Mouse (Mus musculus): ENCODE data around the gene Krtap4-8. TPM values are rescaled to one million over a fixed set of nuclear protein-coding genes. Genes with fewer than 3 reads are reported as not detected.
"Not testable (repeated sequence)": the region's sequence is repeated elsewhere in the genome, so short reads cannot be mapped to it uniquely, and the experiment has no call there.

Gene Krtap4-8
- polyA plus RNA-seq (2014; fragmentation: Nextera tagmentation; extraction: Ambion mirVana): not detected in 2 replicates

- Histone ChIP-seq H3K4me1 (replicated peaks; ENCODE audit: control insufficient read depth, insufficient read depth, low read length) (0 out of 2 replicates have a peak, but pooled peaks cover 4% of the 10 kb centered on the region), H3K36me3 (ENCODE audit: control insufficient read depth, insufficient read depth, low read length) (no peaks in the 10 kb centered on the region), H3K9ac (ENCODE audit: low read length) (no peak within 1 kb of the TSS), H3K9me3 (ENCODE audit: control insufficient read depth, low read length) (no peaks in the 10 kb centered on the region), H3K27ac (ENCODE audit: low read depth) (no peak within 1 kb of the TSS), H3K4me2 (ENCODE audit: low read length) (no peak within 1 kb of the TSS), H3K4me3 (ENCODE audit: low read depth, low read length) (no peak within 1 kb of the TSS), H3K27me3 (replicated peaks; ENCODE audit: control insufficient read depth, insufficient read depth, low read length) (no peaks in the 10 kb centered on the region)
- DNase-seq (ENCODE audit: low spot score) (no peak), ATAC-seq (replicated peaks; ENCODE audit: low FRiP score, low TSS enrichment, low read depth) (no peak)
- WGBS: 90% methylated on average over 2 of the region's 2 CpGs
Measured at GRCm38 (mm10) chr11:99780604-99781003, at the start of gene Krtap4-8. Gene Krtap4-8, minus strand, starts transcription at chr11:99780704.

DNA sequence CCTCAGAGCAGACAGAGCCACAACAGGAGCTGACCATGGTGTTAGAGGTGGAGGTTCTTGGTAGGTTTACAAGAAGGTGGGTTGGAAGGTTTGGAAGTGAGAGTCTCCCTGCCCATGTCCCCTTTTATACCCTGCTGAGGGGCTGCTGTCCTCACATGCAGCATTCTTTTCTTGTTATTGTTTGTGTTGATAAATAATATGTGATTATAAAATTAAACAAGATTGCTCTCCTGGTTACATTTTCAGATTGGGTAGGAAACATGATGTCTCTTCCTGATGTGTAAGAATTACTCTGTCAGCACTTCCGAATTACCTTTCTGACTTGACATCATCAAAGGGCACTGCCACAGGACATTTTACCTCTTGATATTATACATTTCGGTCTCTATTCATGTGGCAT, 35.1 kb upstream of the Krtap4-8 start, which contains the start of gene Gm11564:
Gene Gm11564, minus strand, starts transcription at position 101 of the 400 bp plus-strand sequence.
- H3K9ac ChIP-seq (ENCODE audit: low read length); H3K4me2 ChIP-seq (ENCODE audit: low read length); ATAC-seq (replicated peaks; ENCODE audit: low FRiP score, low TSS enrichment, low read depth); H3K27ac ChIP-seq (ENCODE audit: low read depth); H3K9me3 ChIP-seq (ENCODE audit: control insufficient read depth, low read length); H3K36me3 ChIP-seq (ENCODE audit: control insufficient read depth, insufficient read depth, low read length); H3K4me3 ChIP-seq (ENCODE audit: low read depth, low read length); DNase-seq (ENCODE audit: low spot score); H3K27me3 ChIP-seq (replicated peaks; ENCODE audit: control insufficient read depth, insufficient read depth, low read length); H3K4me1 ChIP-seq (replicated peaks; ENCODE audit: control insufficient read depth, insufficient read depth, low read length): not testable (repeated sequence)
- WGBS: 95% methylated on average over 2 of the region's 2 CpGs

- H3K9ac ChIP-seq (ENCODE audit: low read length); H3K36me3 ChIP-seq (ENCODE audit: control insufficient read depth, insufficient read depth, low read length); H3K4me2 ChIP-seq (ENCODE audit: low read length); H3K27ac ChIP-seq (ENCODE audit: low read depth); H3K4me1 ChIP-seq (replicated peaks; ENCODE audit: control insufficient read depth, insufficient read depth, low read length); H3K27me3 ChIP-seq (replicated peaks; ENCODE audit: control insufficient read depth, insufficient read depth, low read length); DNase-seq (ENCODE audit: low spot score); H3K4me3 ChIP-seq (ENCODE audit: low read depth, low read length); ATAC-seq (replicated peaks; ENCODE audit: low FRiP score, low TSS enrichment, low read depth); H3K9me3 ChIP-seq (ENCODE audit: control insufficient read depth, low read length): not testable (repeated sequence)
Measured at GRCm38 (mm10) chr11:99809792-99810191, 29.3 kb upstream of the Krtap4-8 start, which contains the start of gene Krtap4-13. Gene Krtap4-13, minus strand, starts transcription at chr11:99809892.

- H3K4me2 ChIP-seq (ENCODE audit: low read length); H3K4me3 ChIP-seq (ENCODE audit: low read depth, low read length); H3K36me3 ChIP-seq (ENCODE audit: control insufficient read depth, insufficient read depth, low read length); ATAC-seq (replicated peaks; ENCODE audit: low FRiP score, low TSS enrichment, low read depth); H3K4me1 ChIP-seq (replicated peaks; ENCODE audit: control insufficient read depth, insufficient read depth, low read length); DNase-seq (ENCODE audit: low spot score); H3K9ac ChIP-seq (ENCODE audit: low read length); H3K27ac ChIP-seq (ENCODE audit: low read depth); H3K9me3 ChIP-seq (ENCODE audit: control insufficient read depth, low read length); H3K27me3 ChIP-seq (replicated peaks; ENCODE audit: control insufficient read depth, insufficient read depth, low read length): not testable (repeated sequence)
- WGBS: no CpG with 5 or more reads among the region's 1 CpGs
Measured at GRCm38 (mm10) chr11:99804346-99804745, 23.8 kb upstream of the Krtap4-8 start, which contains the start of gene Gm11554. Gene Gm11554, minus strand, starts transcription at chr11:99804446.

- not testable (repeated sequence) for H3K9me3 ChIP-seq (ENCODE audit: control insufficient read depth, low read length); H3K27ac ChIP-seq (ENCODE audit: low read depth); H3K4me3 ChIP-seq (ENCODE audit: low read depth, low read length); H3K4me1 ChIP-seq (replicated peaks; ENCODE audit: control insufficient read depth, insufficient read depth, low read length); H3K4me2 ChIP-seq (ENCODE audit: low read length); H3K27me3 ChIP-seq (replicated peaks; ENCODE audit: control insufficient read depth, insufficient read depth, low read length); DNase-seq (ENCODE audit: low spot score); H3K36me3 ChIP-seq (ENCODE audit: control insufficient read depth, insufficient read depth, low read length); ATAC-seq (replicated peaks; ENCODE audit: low FRiP score, low TSS enrichment, low read depth); H3K9ac ChIP-seq (ENCODE audit: low read length)
- no CpG with 5 or more reads among the region's 1 CpGs for WGBS
Measured at GRCm38 (mm10) chr11:99798832-99799231, 18.3 kb upstream of the Krtap4-8 start, which contains the start of gene Gm11569. Gene Gm11569, minus strand, starts transcription at chr11:99798932.

DNA sequence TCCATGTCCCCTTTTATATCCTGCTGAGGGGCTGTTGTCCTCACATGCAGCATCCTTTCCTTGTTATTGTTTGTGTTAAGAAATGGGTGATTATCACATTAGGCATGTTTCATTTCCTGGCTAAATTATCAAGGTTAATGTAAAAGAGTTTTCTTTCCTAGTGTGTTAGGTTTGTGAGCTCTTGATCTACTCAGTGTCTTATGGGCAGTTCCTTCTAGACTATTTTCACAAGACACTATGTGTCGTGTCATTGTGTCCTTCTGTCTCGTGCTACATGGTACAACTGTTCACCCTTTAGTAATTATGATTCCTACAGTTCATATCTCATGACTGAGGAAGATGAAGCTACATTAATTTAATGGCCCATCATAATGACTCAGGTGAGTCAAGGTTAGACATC, 12.9 kb upstream of the Krtap4-8 start, which contains the start of gene Gm11596:
Gene Gm11596, minus strand, starts transcription at position 101 of the 400 bp plus-strand sequence.
- no peaks in the 10 kb centered on the region for H3K9me3 ChIP-seq (ENCODE audit: control insufficient read depth, low read length)
- H3K4me1 ChIP-seq (replicated peaks; ENCODE audit: control insufficient read depth, insufficient read depth, low read length): no peaks in the 10 kb centered on the region
- H3K36me3 ChIP-seq (ENCODE audit: control insufficient read depth, insufficient read depth, low read length): no peaks in the 10 kb centered on the region
- no peaks in the 10 kb centered on the region for H3K27me3 ChIP-seq (replicated peaks; ENCODE audit: control insufficient read depth, insufficient read depth, low read length)
- no peak within 1 kb of the TSS for H3K27ac ChIP-seq (ENCODE audit: low read depth)
- H3K9ac ChIP-seq (ENCODE audit: low read length): no peak within 1 kb of the TSS
- no peak within 1 kb of the TSS for H3K4me2 ChIP-seq (ENCODE audit: low read length)
- 78% methylated on average over 2 of the region's 2 CpGs for WGBS
- DNase-seq (ENCODE audit: low spot score) (no peak), ATAC-seq (replicated peaks; ENCODE audit: low FRiP score, low TSS enrichment, low read depth) (no peak)
- H3K4me3 ChIP-seq (ENCODE audit: low read depth, low read length): no peak within 1 kb of the TSS

DNA sequence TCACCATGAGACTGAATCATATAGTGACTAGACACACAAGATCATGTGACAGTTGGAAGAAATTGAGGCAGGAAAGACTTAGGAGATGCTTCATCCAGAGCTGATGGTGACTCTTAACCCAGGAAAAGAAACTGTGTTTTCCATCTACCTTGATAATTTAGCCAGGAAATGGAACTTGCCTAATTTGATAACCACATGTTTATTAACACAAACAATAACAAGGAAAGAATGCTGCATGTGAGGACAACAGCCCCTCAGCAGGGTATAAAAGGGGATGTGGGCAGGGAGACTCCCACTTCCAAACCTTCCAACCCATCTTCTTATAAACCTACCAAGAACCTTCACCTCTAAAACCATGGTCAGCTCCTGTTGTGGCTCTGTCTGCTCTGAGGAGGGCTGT, 4.4 kb upstream of the Krtap4-8 start, which contains the start of gene Krtap4-9:
Gene Krtap4-9, plus strand, starts transcription at position 301 of the 400 bp plus-strand sequence.
- not testable (repeated sequence) for H3K4me1 ChIP-seq (replicated peaks; ENCODE audit: control insufficient read depth, insufficient read depth, low read length); H3K9me3 ChIP-seq (ENCODE audit: control insufficient read depth, low read length); H3K4me3 ChIP-seq (ENCODE audit: low read depth, low read length); H3K9ac ChIP-seq (ENCODE audit: low read length); ATAC-seq (replicated peaks; ENCODE audit: low FRiP score, low TSS enrichment, low read depth); H3K36me3 ChIP-seq (ENCODE audit: control insufficient read depth, insufficient read depth, low read length); H3K4me2 ChIP-seq (ENCODE audit: low read length); DNase-seq (ENCODE audit: low spot score); H3K27me3 ChIP-seq (replicated peaks; ENCODE audit: control insufficient read depth, insufficient read depth, low read length); H3K27ac ChIP-seq (ENCODE audit: low read depth)

DNA sequence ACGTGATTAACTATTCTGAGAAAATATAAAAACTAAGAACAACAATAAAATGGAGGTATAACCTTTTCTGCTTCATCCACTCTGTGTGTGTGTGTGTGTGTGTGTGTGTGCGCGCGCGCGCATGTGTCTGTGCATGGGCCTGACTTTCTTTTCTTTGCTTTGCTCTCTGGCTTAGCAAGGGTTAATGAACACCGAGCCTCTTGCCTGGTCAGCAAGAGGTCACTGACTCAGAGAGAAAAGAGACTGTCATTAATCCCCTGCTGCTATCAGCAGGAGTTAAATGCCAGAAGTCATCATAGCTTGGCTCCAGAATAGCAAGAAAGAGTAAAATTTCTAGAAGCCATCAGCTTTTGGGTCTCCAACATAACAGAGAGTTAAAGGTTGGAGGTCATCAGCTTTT, 2.1 kb downstream of the Krtap4-8 start:
- Histone ChIP-seq H3K4me3 (ENCODE audit: low read depth, low read length) (no peak overlapping the region), H3K9me3 (ENCODE audit: control insufficient read depth, low read length) (no peaks in the 10 kb centered on the region), H3K27ac (ENCODE audit: low read depth) (no peak overlapping the region), H3K4me1 (replicated peaks; ENCODE audit: control insufficient read depth, insufficient read depth, low read length) (0 out of 2 replicates have a peak, but pooled peaks cover 4% of the 10 kb centered on the region), H3K4me2 (ENCODE audit: low read length) (no peak overlapping the region), H3K36me3 (ENCODE audit: control insufficient read depth, insufficient read depth, low read length) (no peaks in the 10 kb centered on the region), H3K27me3 (replicated peaks; ENCODE audit: control insufficient read depth, insufficient read depth, low read length) (no peaks in the 10 kb centered on the region), H3K9ac (ENCODE audit: low read length) (no peak overlapping the region)
- WGBS: 58% methylated on average over 7 of the region's 7 CpGs
- ATAC-seq (replicated peaks; ENCODE audit: low FRiP score, low TSS enrichment, low read depth) (no peak), DNase-seq (ENCODE audit: low spot score) (no peak)

DNA sequence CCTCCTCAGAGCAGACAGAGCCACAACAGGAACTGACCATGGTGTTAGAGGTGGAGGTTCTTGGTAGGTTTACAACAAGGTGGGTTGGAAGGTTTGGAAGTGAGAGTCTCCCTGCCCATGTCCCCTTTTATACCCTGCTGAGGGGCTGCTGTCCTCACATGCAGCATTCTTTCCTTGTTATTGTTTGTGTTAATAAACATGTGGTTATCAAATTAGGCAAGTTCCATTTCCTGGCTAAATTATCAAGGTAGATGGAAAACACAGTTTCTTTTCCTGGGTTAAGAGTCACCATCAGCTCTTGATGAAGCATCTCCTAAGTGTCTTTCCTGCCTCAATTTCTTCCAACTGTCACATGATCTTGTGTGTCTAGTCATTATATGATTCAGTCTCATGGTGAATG, 7.7 kb downstream of the Krtap4-8 start, which contains the start of gene Gm11595:
Gene Gm11595, minus strand, starts transcription at position 101 of the 400 bp plus-strand sequence.
- H3K27me3 ChIP-seq (replicated peaks; ENCODE audit: control insufficient read depth, insufficient read depth, low read length); DNase-seq (ENCODE audit: low spot score); H3K9ac ChIP-seq (ENCODE audit: low read length); H3K4me2 ChIP-seq (ENCODE audit: low read length); H3K27ac ChIP-seq (ENCODE audit: low read depth); H3K36me3 ChIP-seq (ENCODE audit: control insufficient read depth, insufficient read depth, low read length); H3K9me3 ChIP-seq (ENCODE audit: control insufficient read depth, low read length); H3K4me3 ChIP-seq (ENCODE audit: low read depth, low read length); H3K4me1 ChIP-seq (replicated peaks; ENCODE audit: control insufficient read depth, insufficient read depth, low read length); ATAC-seq (replicated peaks; ENCODE audit: low FRiP score, low TSS enrichment, low read depth): not testable (repeated sequence)

Data from intestine, embryonic 14.5 days (tissue).